Mouse (Mus musculus) kidney, adult 2 months (tissue): Measurements from ENCODE around the gene Lrmda. TPM values are rescaled to one million over a fixed set of nuclear protein-coding genes. Genes with fewer than 3 reads are reported as not detected.

ENCODE experiments used
- DNase-seq: peaks from one replicate; pipeline ENCODE4 v3.0.0; 2021
- H3K27ac ChIP-seq: fragments of 200-500 bp; 2 replicates; pipeline ENCODE4 v1.5.1; 2012; ENCODE audit warnings: low read depth, low read length, control low read depth, inconsistent platforms; ENCODE audit not compliant: insufficient read depth
- H3K27me3 ChIP-seq: fragments of 200-500 bp; replicated peaks from 2 replicates; pipeline ENCODE4 v1.6.1; 2012; ENCODE audit warnings: mild to moderate bottlenecking, moderate library complexity, low read length, inconsistent platforms; ENCODE audit not compliant: control insufficient read depth, insufficient read depth
- H3K36me3 ChIP-seq: fragments of 200-500 bp; 2 replicates; pipeline ENCODE4 v1.6.1; 2012; ENCODE audit warnings: mild to moderate bottlenecking, moderate library complexity, low read length, inconsistent platforms; ENCODE audit not compliant: control insufficient read depth, insufficient read depth
- H3K4me1 ChIP-seq: fragments of 200-500 bp; 2 replicates; pipeline ENCODE4 v1.6.1; 2011; ENCODE audit warnings: low read length; ENCODE audit not compliant: control insufficient read depth, insufficient read depth
- H3K4me3 ChIP-seq: fragments of 200-500 bp; 2 replicates; pipeline ENCODE4 v1.5.1; 2011; ENCODE audit warnings: mild to moderate bottlenecking, low read depth, low read length, control low read depth; ENCODE audit not compliant: insufficient read depth
- CTCF ChIP-seq: fragments of 200-500 bp; conservative IDR thresholded peaks from 2 replicates; pipeline ENCODE4 v1.5.1; 2011; ENCODE audit warnings: low read depth, mild to moderate bottlenecking, control low read depth, low read length, moderate library complexity, mixed read lengths; ENCODE audit not compliant: insufficient read depth, insufficient read length
- POLR2A ChIP-seq: fragments of 200-500 bp; IDR thresholded peaks from one replicate; pipeline ENCODE4 v1.6.1; 2011; ENCODE audit warnings: low read depth, low read length, control low read depth
- WGBS: fragments of 180-500 bp; shearing (Covaris S2); methylation state at CpG from one replicate; pipeline ENCODE4 v1.1.7; 2018; 5-methylcytosine and 5-hydroxymethylcytosine counted together
- polyA plus RNA-seq: library from polyadenylated mRNA; depleted of rRNA; stranded (reverse); fragments of >200 nt; gene quantifications from 2 replicates; pipeline ENCODE4 v1.2.3, GENCODE M21; 2012

The Lrmda gene
- polyA plus RNA-seq, 1 experiment: 3.3 TPM

DNA sequence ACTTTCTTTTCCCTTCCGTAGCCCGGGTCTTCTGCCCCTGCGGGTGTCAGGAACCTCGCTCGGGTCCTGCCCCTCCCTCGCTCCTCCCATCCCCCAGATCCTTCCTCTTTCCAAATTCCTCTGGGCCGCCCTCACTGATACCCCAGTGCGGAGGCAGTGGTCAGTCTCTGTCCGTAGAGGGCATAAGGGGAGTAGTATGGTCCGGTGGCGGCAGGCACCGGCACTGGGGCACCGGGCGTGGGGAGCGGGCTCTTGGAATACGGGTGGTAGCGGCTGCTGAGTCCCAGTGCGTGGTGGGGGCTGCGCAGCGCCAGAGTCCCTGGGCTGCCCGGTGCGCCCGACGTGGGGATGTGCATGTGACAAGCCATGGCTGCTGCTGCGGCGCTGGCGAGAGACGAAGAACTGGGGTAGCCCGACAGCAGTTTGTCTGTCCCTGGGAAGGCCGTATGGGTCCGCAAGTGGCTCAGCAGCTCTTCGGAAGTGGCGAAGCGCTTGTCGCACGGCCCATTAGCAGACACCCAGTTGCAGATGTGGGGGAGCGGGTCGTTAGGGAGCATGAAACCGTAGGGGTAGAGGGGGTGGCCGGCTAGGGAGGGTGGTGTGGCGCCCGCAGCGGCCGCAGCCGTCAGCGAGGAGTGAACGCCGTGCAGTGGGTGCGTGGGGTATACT is 34.6 kb upstream of the Lrmda start:
- H3K36me3 ChIP-seq: peaks cover 16% of the 10 kb centered on the region
- peak overlapping the region; percentile 92 for H3K27ac ChIP-seq
- H3K4me3 ChIP-seq: peak overlapping the region; percentile 85
- WGBS: 10% methylated on average over 49 of the region's 49 CpGs
- no peaks in the 10 kb centered on the region for H3K27me3 ChIP-seq
- peak; percentile 83 for DNase-seq
- no peaks in the 10 kb centered on the region for H3K4me1 ChIP-seq
- no peak for TF ChIP-seq CTCF
- peak; percentile 34 for TF ChIP-seq POLR2A

DNA sequence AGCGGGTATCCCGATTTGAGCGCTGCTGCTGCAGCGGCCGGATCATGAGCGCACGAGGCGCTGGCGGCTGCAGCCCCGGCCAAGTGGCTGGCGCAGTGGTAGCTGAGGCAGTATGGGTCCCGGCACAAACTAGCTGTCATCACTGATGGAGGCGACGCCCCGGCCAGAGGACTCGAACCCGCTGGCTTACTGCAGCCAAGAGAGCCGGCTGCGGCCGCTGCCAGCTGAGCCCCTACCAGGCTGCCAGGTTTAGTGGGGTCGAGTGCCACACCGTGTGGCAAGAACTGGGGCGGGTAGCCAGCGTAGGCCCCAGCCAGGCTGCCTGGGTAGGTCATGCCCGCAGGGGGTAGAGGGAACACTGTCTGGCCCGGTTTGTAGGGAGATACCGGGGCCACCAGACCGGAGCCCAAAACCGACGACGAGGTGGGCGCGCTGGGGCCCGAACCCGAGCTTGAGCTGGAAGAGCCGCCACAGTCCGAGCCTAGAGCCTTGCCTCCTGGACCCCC is 34.0 kb upstream of the Lrmda start:
- peak overlapping the region; percentile 85 for H3K4me3 ChIP-seq
- peak; percentile 59 for DNase-seq
- no peaks in the 10 kb centered on the region for H3K4me1 ChIP-seq
- TF ChIP-seq POLR2A (no peak), CTCF (no peak)
- H3K36me3 ChIP-seq: peaks cover 16% of the 10 kb centered on the region
- WGBS: 13% methylated on average over 37 of the region's 37 CpGs
- H3K27me3 ChIP-seq: no peaks in the 10 kb centered on the region
- H3K27ac ChIP-seq: peak overlapping the region; percentile 92

DNA sequence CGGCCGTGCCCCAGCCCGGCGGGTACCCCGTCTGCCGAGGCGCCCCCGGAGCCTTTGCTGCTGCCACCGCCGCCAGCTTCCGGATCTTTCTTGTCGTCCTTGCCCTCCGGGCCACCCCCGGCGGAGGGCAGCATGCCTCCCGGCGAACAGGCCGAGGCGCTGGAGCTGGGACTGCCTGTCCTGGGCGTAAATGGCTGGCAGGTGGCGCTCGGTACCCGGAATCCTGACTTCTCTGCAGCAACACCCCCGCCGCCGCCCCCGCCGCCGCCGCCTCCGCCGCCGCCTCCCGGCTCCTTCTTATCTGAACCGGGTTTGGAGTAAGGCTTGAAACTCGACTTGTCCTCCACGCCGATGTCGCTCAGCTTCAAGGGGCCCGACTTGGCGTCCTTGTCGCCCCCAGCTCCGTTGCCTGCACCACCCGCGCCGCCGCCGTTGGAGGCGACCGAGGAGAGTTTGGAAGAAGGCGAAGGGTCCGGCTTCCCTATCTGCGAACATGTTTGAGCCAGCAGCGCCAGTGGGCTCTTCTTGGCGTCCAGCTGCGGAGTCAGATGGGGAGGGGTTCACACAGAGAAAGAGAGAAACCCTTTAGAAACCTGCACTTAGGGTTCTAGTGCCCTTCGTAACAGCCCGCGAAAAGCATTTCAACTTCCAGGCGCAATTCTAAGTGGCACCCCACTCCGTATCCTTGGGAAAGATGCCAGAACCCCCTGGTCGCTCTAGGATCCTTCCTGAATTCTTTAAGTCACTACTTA is 33.4 kb upstream of the Lrmda start:
- Histone ChIP-seq H3K4me3 (peak overlapping the region; percentile 85), H3K36me3 (peaks cover 16% of the 10 kb centered on the region), H3K27ac (peak overlapping the region; percentile 92), H3K27me3 (no peaks in the 10 kb centered on the region), H3K4me1 (no peaks in the 10 kb centered on the region)
- 1% methylated on average over 60 of the region's 62 CpGs for WGBS
- TF ChIP-seq CTCF (peak; percentile 48), POLR2A (no peak)
- DNase-seq: peak; percentile 89

DNA sequence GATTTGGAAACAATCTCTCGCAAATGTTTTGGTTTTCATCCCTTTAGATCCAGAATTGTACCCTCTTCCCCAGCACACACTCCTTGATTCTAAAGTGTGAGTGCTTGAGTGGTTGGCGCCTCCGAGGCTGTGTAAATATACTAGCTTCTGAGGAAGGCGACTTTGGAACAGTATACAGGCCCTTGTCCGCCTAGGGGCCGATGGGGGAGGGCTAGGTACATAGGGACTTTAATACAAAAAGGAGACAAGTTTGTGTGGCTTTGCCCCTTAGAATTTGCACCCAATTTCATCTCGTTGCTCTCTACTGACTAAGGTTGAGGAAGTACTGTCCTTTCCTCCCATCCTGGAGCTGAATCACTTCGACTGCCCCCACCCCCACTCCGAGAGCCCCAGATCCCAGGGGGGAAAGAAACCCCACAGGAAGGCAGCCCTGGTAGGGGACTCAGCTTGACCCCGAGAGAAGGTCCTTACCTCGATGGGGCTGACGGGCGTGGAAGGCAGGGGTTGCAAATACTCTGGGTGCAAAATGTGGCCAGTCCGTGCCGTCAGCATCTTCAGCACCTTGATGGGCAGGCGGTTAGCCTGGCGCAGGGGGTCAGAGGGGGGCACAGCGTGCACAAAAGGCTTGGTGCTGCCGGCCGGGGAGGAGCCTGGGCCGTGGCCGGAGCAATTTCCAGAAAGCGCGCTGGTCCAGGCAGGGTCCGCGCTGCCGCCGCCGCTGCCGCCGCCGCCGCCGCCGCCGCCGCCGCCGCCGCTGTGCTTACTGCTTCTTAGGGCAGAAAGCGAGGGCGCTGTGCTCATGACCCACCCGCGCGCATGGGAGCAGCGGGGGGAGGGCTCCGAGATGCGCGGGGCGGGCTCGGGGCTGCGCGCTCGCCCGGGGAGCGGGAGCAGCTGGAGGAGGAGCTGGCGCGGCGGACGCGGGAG is 32.5 kb upstream of the Lrmda start:
- DNase-seq: peak; percentile 48
- H3K27me3 ChIP-seq: no peaks in the 10 kb centered on the region
- H3K27ac ChIP-seq: peak overlapping the region; percentile 88
- no peaks in the 10 kb centered on the region for H3K4me1 ChIP-seq
- H3K4me3 ChIP-seq: peak overlapping the region; percentile 85
- H3K36me3 ChIP-seq: peaks cover 16% of the 10 kb centered on the region
- TF ChIP-seq POLR2A (peak; percentile 20), CTCF (no peak)
- 2% methylated on average over 61 of the region's 61 CpGs for WGBS

DNA sequence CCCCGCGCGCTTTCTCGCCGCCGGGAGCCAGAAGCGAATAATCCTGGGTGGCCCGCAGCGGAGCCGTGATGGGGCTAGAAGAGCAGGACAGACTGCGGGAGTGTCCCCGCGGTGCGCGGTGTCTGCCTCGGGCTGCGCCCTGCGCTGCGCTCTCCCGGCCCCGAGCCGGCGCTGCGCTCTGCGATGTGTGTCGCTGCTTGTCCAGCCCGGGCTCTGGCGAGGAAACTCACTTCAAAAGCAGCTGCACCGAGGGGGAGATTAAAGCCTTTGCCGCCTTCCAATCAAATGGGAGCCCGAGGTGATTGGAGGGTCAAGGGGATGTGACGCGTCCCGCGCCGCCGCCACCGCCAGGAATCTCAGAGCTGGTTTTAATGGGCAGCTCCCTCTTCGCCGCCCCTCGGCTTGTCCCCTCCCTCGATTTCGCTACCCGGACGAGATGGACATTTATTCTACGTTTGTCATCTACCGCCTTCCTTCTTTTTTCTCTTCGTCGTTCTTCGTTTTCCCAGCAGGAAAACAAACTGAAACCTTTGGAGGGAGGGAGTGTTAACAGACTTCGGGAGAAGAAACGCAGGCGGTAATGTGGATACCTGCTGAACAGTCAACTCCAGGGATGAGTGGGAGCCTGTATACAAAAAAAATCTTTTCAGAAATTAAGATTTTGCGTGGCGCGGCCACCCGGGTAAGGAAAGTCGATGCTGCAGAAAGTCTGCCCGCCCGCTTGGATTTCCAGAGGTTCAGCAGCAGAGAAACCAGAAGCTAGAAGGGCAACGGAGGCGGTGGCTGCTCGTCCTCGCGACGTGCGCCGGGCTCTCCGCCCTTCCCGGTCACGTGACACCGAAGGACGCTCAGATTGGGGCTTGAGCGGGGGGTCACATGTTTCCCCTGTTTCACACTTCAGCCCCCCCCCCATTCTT is 31.6 kb upstream of the Lrmda start:
- peak overlapping the region; percentile 85 for H3K4me3 ChIP-seq
- peak overlapping the region; percentile 92 for H3K27ac ChIP-seq
- H3K4me1 ChIP-seq: no peaks in the 10 kb centered on the region
- peaks cover 16% of the 10 kb centered on the region for H3K36me3 ChIP-seq
- under 1% methylated on average over 74 of the region's 74 CpGs for WGBS
- no peaks in the 10 kb centered on the region for H3K27me3 ChIP-seq
- TF ChIP-seq POLR2A (peak; percentile 99), CTCF (no peak)
- peak; percentile 99 for DNase-seq
